Mouse (Mus musculus) hindbrain, embryonic 14.5 days (tissue): Measurements from ENCODE around the gene Rbfox2. TPM values are rescaled to one million over a fixed set of nuclear protein-coding genes. Genes with fewer than 3 reads are reported as not detected.

Source experiments
- ATAC-seq: fragments of 200-750 bp; cut with Nextera tagmentation; 2 replicates; pipeline ENCODE4 v1.8.0; 2017; ENCODE audit warnings: moderate number of reproducible peaks, mild to moderate bottlenecking, moderate TSS enrichment, moderate library complexity; ENCODE audit not compliant: low FRiP score
- DNase-seq: peaks from one replicate; pipeline ENCODE4 v3.0.0-alpha.2; 2015; ENCODE audit warnings: low spot score
- H3K27ac ChIP-seq: fragments of 300-500 bp; sonication (generic); 2 replicates; pipeline ENCODE4 v1.5.1; 2014; ENCODE audit warnings: mild to moderate bottlenecking, moderate library complexity
- H3K27me3 ChIP-seq: fragments of 300-500 bp; sonication (generic); 2 replicates; pipeline ENCODE4 v1.6.1; 2014; ENCODE audit warnings: mild to moderate bottlenecking, low read length, mixed read lengths; ENCODE audit not compliant: control insufficient read depth, insufficient read depth
- H3K36me3 ChIP-seq: fragments of 300-500 bp; sonication (generic); replicated peaks from 2 replicates; pipeline ENCODE4 v1.6.1; 2014; ENCODE audit not compliant: control insufficient read depth, insufficient read depth
- H3K4me1 ChIP-seq: fragments of 300-500 bp; sonication (generic); replicated peaks from 2 replicates; pipeline ENCODE4 v1.6.1; 2014; ENCODE audit warnings: antibody characterized with exemption, low read length, mixed read lengths; ENCODE audit not compliant: control insufficient read depth, insufficient read depth
- H3K4me2 ChIP-seq: fragments of 300-500 bp; sonication (generic); replicated peaks from 2 replicates; pipeline ENCODE4 v1.6.1; 2014; ENCODE audit warnings: mild to moderate bottlenecking, moderate library complexity
- H3K4me3 ChIP-seq: fragments of 300-500 bp; sonication (generic); replicated peaks from 2 replicates; pipeline ENCODE4 v1.5.1; 2014; ENCODE audit warnings: mild to moderate bottlenecking, low read length
- H3K9ac ChIP-seq: fragments of 300-500 bp; sonication (generic); 2 replicates; pipeline ENCODE4 v1.6.1; 2014
- H3K9me3 ChIP-seq: fragments of 300-500 bp; sonication (generic); 2 replicates; pipeline ENCODE4 v1.6.1; 2016; ENCODE audit warnings: low read length; ENCODE audit not compliant: control insufficient read depth
- WGBS: fragments of 180-500 bp; shearing (Covaris S2); extraction: QIAGEN DNeasy Blood & Tissue Kit; methylation state at CpG from one replicate; pipeline ENCODE4 v1.1.7; 2014; 5-methylcytosine and 5-hydroxymethylcytosine counted together
- polyA plus RNA-seq: library from polyadenylated mRNA; unstranded; fragments of >200 nt; fragmentation: Nextera tagmentation; extraction: Ambion mirVana; gene quantifications from 2 replicates; pipeline ENCODE4 v1.2.1, GENCODE M21; 2014

Rbfox2 gene
- polyA plus RNA-seq, 1 experiment from 2014 or later: 154 TPM

DNA sequence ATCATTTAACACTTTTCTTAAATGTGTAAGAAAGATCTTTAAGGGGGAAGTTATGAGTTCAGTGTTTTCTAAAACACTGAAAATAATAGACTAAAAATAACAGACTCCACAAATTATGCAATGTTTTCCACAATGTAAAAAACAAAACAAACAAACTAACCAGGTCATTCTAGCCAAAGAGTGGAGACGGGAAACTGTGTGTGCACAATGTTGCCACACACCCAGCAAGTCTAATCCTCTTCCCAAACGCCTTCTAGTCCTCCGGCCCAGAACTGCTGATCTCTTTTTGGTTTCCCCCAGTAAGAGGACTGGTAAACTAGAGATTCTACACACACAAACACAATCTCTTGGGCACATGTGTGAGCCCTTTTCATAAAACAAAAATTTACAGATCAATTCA lies 55.1 kb downstream of the Rbfox2 start:
- WGBS: 84% methylated on average over 3 of the region's 3 CpGs
- Histone ChIP-seq H3K9ac (no peak overlapping the region), H3K4me3 (no peak overlapping the region), H3K36me3 (no peaks in the 10 kb centered on the region), H3K4me2 (no peak overlapping the region), H3K27ac (no peak overlapping the region), H3K27me3 (no peaks in the 10 kb centered on the region), H3K9me3 (no peaks in the 10 kb centered on the region), H3K4me1 (0 out of 2 replicates have a peak, but pooled peaks cover 14% of the 10 kb centered on the region)
- DNase-seq (no peak), ATAC-seq (no peak)

- Histone ChIP-seq H3K36me3 (no peaks in the 10 kb centered on the region), H3K4me3 (no peak overlapping the region), H3K9me3 (no peaks in the 10 kb centered on the region), H3K4me1 (peaks cover 23% of the 10 kb centered on the region), H3K27ac (no peak overlapping the region), H3K9ac (no peak overlapping the region), H3K4me2 (no peak overlapping the region), H3K27me3 (no peaks in the 10 kb centered on the region)
- ATAC-seq (no peak), DNase-seq (no peak)
- 95% methylated on average over 2 of the region's 2 CpGs for WGBS
These were observed 56.0 kb downstream of the Rbfox2 start for GRCm38 (mm10) chr15:77250806-77251205.

DNA sequence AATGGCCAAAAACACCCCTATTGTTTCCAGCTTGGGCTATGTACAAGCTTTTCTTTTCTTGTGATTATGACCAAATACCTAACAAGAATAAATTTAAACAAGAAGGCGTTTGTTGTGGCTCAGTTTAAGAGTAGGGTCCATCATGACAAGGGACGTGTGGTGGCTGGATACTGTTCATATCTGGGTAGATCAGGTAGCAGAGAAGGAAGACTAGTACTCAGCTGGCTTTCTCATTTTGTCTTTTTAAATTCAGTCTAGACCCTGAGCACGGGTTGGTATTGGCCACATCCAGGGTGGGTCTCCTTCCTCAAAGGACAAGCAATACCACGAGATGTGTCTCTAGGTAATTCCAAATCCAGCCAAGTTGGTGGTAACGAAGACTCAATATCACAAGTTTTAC lies 57.4 kb downstream of the Rbfox2 start:
- H3K4me3 ChIP-seq: no peak overlapping the region
- 87% methylated on average over 5 of the region's 5 CpGs for WGBS
- H3K4me2 ChIP-seq: no peak overlapping the region
- no peaks in the 10 kb centered on the region for H3K9me3 ChIP-seq
- DNase-seq (no peak), ATAC-seq (no peak)
- peaks cover 24% of the 10 kb centered on the region for H3K4me1 ChIP-seq
- no peaks in the 10 kb centered on the region for H3K27me3 ChIP-seq
- no peak overlapping the region for H3K27ac ChIP-seq
- no peak overlapping the region for H3K9ac ChIP-seq
- no peaks in the 10 kb centered on the region for H3K36me3 ChIP-seq

- H3K4me3 ChIP-seq: peak overlapping the region; percentile 36
- H3K36me3 ChIP-seq: no peaks in the 10 kb centered on the region
- H3K27ac ChIP-seq: peak overlapping the region; percentile 83
- H3K4me2 ChIP-seq: peak overlapping the region; percentile 52
- H3K9ac ChIP-seq: peak overlapping the region; percentile 66
- H3K27me3 ChIP-seq: no peaks in the 10 kb centered on the region
- DNase-seq: peak; percentile 79
- peak; percentile 95 for ATAC-seq
- 11% methylated on average over 11 of the region's 11 CpGs for WGBS
- peaks cover 28% of the 10 kb centered on the region for H3K4me1 ChIP-seq
- H3K9me3 ChIP-seq: no peaks in the 10 kb centered on the region
These were observed 61.1 kb downstream of the Rbfox2 start for GRCm38 (mm10) chr15:77245418-77246365.

GRCm38 (mm10) chr15:77244634-77245033 lies 62.2 kb downstream of the Rbfox2 start:
- peak overlapping the region; percentile 83 for H3K27ac ChIP-seq
- no peaks in the 10 kb centered on the region for H3K27me3 ChIP-seq
- peak overlapping the region; percentile 36 for H3K4me3 ChIP-seq
- WGBS: 70% methylated on average over 5 of the region's 5 CpGs
- peak overlapping the region; percentile 66 for H3K9ac ChIP-seq
- ATAC-seq (no peak), DNase-seq (no peak)
- no peaks in the 10 kb centered on the region for H3K9me3 ChIP-seq
- H3K4me1 ChIP-seq: peaks cover 33% of the 10 kb centered on the region
- no peaks in the 10 kb centered on the region for H3K36me3 ChIP-seq
- H3K4me2 ChIP-seq: peak overlapping the region; percentile 52

- Histone ChIP-seq H3K4me3 (peak overlapping the region; percentile 36), H3K27ac (peak overlapping the region; percentile 83), H3K4me1 (peaks cover 33% of the 10 kb centered on the region), H3K36me3 (no peaks in the 10 kb centered on the region), H3K4me2 (peak overlapping the region; percentile 52), H3K9me3 (no peaks in the 10 kb centered on the region), H3K9ac (peak overlapping the region; percentile 66), H3K27me3 (no peaks in the 10 kb centered on the region)
- ATAC-seq: no peak
- DNase-seq: no peak
- 87% methylated on average over 5 of the region's 5 CpGs for WGBS
These were observed 62.8 kb downstream of the Rbfox2 start for GRCm38 (mm10) chr15:77243876-77244560.

DNA sequence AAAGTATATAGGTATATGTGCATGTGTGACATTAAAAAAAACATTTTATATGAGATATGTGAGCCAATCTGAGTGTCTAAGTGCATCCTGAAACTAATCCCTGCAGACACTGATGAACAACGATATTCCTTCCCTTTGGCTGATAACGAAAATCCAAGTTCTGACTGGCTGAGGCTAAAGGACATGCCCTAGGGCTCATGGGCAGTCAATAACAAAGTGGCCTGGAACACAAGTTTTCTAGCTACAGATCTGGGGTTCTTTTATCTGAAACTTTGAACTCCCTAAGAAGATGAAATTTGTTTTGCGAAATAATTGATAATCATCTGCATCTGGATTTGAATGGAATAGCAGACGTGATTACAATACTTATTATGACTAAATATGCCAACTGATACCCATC lies 66.2 kb downstream of the Rbfox2 start:
- H3K4me3 ChIP-seq: no peak overlapping the region
- WGBS: 85% methylated on average over 4 of the region's 4 CpGs

DNA sequence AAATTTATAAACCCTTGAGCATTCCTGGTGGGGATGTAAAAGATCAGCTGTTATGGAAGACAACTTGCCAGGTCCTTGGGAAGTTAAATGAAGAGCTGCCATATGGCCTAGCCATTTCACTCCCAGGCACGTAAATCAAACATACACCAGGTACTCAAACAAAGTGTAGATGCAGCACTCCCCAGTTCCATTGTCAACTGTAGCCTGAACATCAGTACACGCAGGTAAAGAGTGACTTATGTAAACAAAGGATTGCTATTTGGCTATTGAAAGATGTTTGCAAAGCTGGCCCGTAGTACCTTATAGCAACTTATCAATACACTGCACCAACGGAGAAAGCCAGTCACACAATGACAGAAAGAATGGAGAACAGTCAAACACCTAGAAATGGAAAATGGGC lies 67.2 kb downstream of the Rbfox2 start:
- Histone ChIP-seq H3K27ac (no peak overlapping the region), H3K36me3 (no peaks in the 10 kb centered on the region), H3K4me2 (no peak overlapping the region), H3K9ac (no peak overlapping the region), H3K27me3 (no peaks in the 10 kb centered on the region), H3K4me1 (peaks cover 38% of the 10 kb centered on the region), H3K4me3 (no peak overlapping the region), H3K9me3 (no peaks in the 10 kb centered on the region)
- DNase-seq: no peak
- no peak for ATAC-seq
- 82% methylated on average over 4 of the region's 4 CpGs for WGBS

More for the DNA sequence above, 66.2 kb downstream of the Rbfox2 start:
- Histone ChIP-seq H3K27ac (no peak overlapping the region), H3K4me1 (peaks cover 33% of the 10 kb centered on the region), H3K9me3 (no peaks in the 10 kb centered on the region), H3K4me2 (no peak overlapping the region), H3K36me3 (no peaks in the 10 kb centered on the region), H3K9ac (no peak overlapping the region), H3K27me3 (no peaks in the 10 kb centered on the region)
- no peak for DNase-seq
- no peak for ATAC-seq

DNA sequence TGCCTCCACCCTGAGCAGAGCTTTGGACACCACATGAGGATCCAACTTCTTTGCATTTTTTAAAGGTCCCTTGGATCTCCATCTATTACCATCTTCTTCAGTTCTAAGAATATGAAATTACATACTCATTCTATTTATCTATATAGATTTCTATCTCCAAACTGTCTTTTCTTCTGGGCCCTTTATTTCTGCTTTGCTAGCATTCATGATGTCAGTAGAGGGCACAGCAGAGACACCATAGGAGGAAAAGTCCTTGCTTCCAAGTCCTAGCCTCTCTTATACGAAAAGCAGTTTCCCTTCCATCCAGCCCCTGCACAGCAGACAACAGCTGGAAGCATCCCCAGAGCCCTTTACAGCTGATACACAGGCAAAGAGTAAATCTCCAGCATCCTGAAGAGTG lies 69.1 kb downstream of the Rbfox2 start:
- Histone ChIP-seq H3K36me3 (no peaks in the 10 kb centered on the region), H3K27me3 (no peaks in the 10 kb centered on the region), H3K27ac (no peak overlapping the region), H3K9me3 (no peaks in the 10 kb centered on the region), H3K4me2 (no peak overlapping the region), H3K4me3 (no peak overlapping the region), H3K9ac (no peak overlapping the region), H3K4me1 (peaks cover 37% of the 10 kb centered on the region)
- DNase-seq (no peak), ATAC-seq (no peak)
- 46% methylated on average over 1 of the region's 1 CpGs for WGBS
